Mouse (Mus musculus) forebrain, embryonic 11.5 days (tissue): ENCODE measurements around the gene Jund. TPM values are rescaled to one million over a fixed set of nuclear protein-coding genes. Genes with fewer than 3 reads are reported as not detected.
A peak's percentile ranks its signal among the peaks of the same experiment; 100 is the strongest.

ENCODE experiments used
- ATAC-seq: fragments of 200-750 bp; cut with Nextera tagmentation; replicated peaks from 2 replicates; pipeline ENCODE4 v1.8.0; 2017; ENCODE audit warnings: moderate TSS enrichment; ENCODE audit not compliant: low FRiP score
- DNase-seq: peaks from one replicate; pipeline ENCODE4 v3.0.0-alpha.2; 2017; ENCODE audit warnings: low spot score
- H3K27ac ChIP-seq: fragments of 300-500 bp; sonication (generic); 2 replicates; pipeline ENCODE4 v1.5.1; 2014; ENCODE audit warnings: low read depth, low read length
- H3K27me3 ChIP-seq: fragments of 300-500 bp; sonication (generic); 2 replicates; pipeline ENCODE4 v1.6.1; 2014; ENCODE audit warnings: mild to moderate bottlenecking, low read length, mixed read lengths; ENCODE audit not compliant: control insufficient read depth, insufficient read depth
- H3K36me3 ChIP-seq: fragments of 300-500 bp; sonication (generic); 2 replicates; pipeline ENCODE4 v1.6.1; 2014; ENCODE audit warnings: mild to moderate bottlenecking, low read length, moderate library complexity, mixed read lengths; ENCODE audit not compliant: control insufficient read depth, insufficient read depth
- H3K4me1 ChIP-seq: fragments of 300-500 bp; sonication (generic); replicated peaks from 2 replicates; pipeline ENCODE4 v1.6.1; 2014; ENCODE audit warnings: low read length, mixed read lengths; ENCODE audit not compliant: control insufficient read depth, insufficient read depth
- H3K4me2 ChIP-seq: fragments of 300-500 bp; sonication (generic); 2 replicates; pipeline ENCODE4 v1.6.1; 2014; ENCODE audit warnings: low read depth, mild to moderate bottlenecking, low read length, moderate library complexity, mixed read lengths; ENCODE audit not compliant: severe bottlenecking
- H3K4me3 ChIP-seq: fragments of 300-500 bp; sonication (generic); 2 replicates; pipeline ENCODE4 v1.5.1; 2014; ENCODE audit warnings: low read depth, low read length
- H3K9ac ChIP-seq: fragments of 300-500 bp; sonication (generic); 2 replicates; pipeline ENCODE4 v1.6.1; 2014; ENCODE audit warnings: low read length
- H3K9me3 ChIP-seq: fragments of 300-500 bp; sonication (generic); 2 replicates; pipeline ENCODE4 v1.6.1; 2016; ENCODE audit warnings: low read length, mixed read lengths; ENCODE audit not compliant: control insufficient read depth
- WGBS: fragments of 180-500 bp; shearing (Covaris S2); extraction: QIAGEN DNeasy Blood & Tissue Kit; methylation state at CpG from one replicate; pipeline ENCODE4 v1.1.7; 2014; 5-methylcytosine and 5-hydroxymethylcytosine counted together
- polyA plus RNA-seq: library from polyadenylated mRNA; unstranded; fragments of >200 nt; fragmentation: Nextera tagmentation; extraction: Ambion mirVana; gene quantifications from 2 replicates; pipeline ENCODE4 v1.2.1, GENCODE M21; 2014

Jund gene
- polyA plus RNA-seq, 1 experiment from 2014 or later, result 128 TPM

GRCm38 (mm10) chr8:70746676-70747075 is 47.9 kb downstream of the Jund start:
- DNase-seq, result peak; percentile 50
- no peak overlapping the region for H3K4me2 ChIP-seq
- ATAC-seq, result no peak

GRCm38 (mm10) chr8:70747211-70747890 is 48.6 kb downstream of the Jund start:
- Histone ChIP-seq H3K4me3 (no peak overlapping the region), H3K4me1 (peaks cover 3% of the 10 kb centered on the region; the same call in 1 of the 2 replicates), H3K4me2 (no peak overlapping the region), H3K36me3 (no peaks in the 10 kb centered on the region), H3K27ac (no peak overlapping the region), H3K9me3 (no peaks in the 10 kb centered on the region), H3K9ac (no peak overlapping the region), H3K27me3 (peaks cover 38% of the 10 kb centered on the region)
- DNase-seq (peak; percentile 47), ATAC-seq (no peak)
- WGBS, result 90% methylated on average over 18 of the region's 18 CpGs

More at GRCm38 (mm10) chr8:70746676-70747075, 47.9 kb downstream of the Jund start:
- Histone ChIP-seq H3K36me3 (no peaks in the 10 kb centered on the region), H3K4me3 (no peak overlapping the region), H3K9me3 (no peaks in the 10 kb centered on the region), H3K27me3 (peaks cover 42% of the 10 kb centered on the region), H3K27ac (no peak overlapping the region), H3K9ac (no peak overlapping the region), H3K4me1 (peaks cover 3% of the 10 kb centered on the region; the same call in 1 of the 2 replicates)
- 72% methylated on average over 9 of the region's 9 CpGs for WGBS

GRCm38 (mm10) chr8:70748246-70749096 is 49.7 kb downstream of the Jund start:
- H3K27ac ChIP-seq, result no peak overlapping the region
- H3K4me2 ChIP-seq, result no peak overlapping the region
- peaks cover 27% of the 10 kb centered on the region for H3K27me3 ChIP-seq
- no peaks in the 10 kb centered on the region for H3K36me3 ChIP-seq
- no peaks in the 10 kb centered on the region for H3K9me3 ChIP-seq
- WGBS, result 88% methylated on average over 23 of the region's 23 CpGs
- H3K4me1 ChIP-seq, result peaks cover 3% of the 10 kb centered on the region; the same call in 1 of the 2 replicates
- ATAC-seq, result no peak
- H3K4me3 ChIP-seq, result no peak overlapping the region
- no peak overlapping the region for H3K9ac ChIP-seq
- peak; percentile 44 for DNase-seq

GRCm38 (mm10) chr8:70749097-70749674 is 50.4 kb downstream of the Jund start:
- peaks cover 20% of the 10 kb centered on the region for H3K27me3 ChIP-seq
- no peaks in the 10 kb centered on the region for H3K36me3 ChIP-seq
- WGBS, result 80% methylated on average over 19 of the region's 19 CpGs
- peaks cover 2% of the 10 kb centered on the region; the same call in 1 of the 2 replicates for H3K4me1 ChIP-seq
- no peak overlapping the region for H3K4me3 ChIP-seq
- ATAC-seq, result no peak
- H3K9ac ChIP-seq, result no peak overlapping the region
- no peak overlapping the region for H3K4me2 ChIP-seq
- DNase-seq, result peak; percentile 53
- no peaks in the 10 kb centered on the region for H3K9me3 ChIP-seq
- H3K27ac ChIP-seq, result no peak overlapping the region

Other genes with a start within 250 kb of the Jund start
- gene Klhl26, start 222.0 kb upstream of the Jund start, polyA plus RNA-seq, result 17.5 and 19.5 TPM in 2 replicates
- gene Tmem59l, start 211.6 kb upstream of the Jund start, polyA plus RNA-seq, result 10.4 and 10.6 TPM in 2 replicates
- 4.9 and 10.9 TPM in 2 replicates for gene Crlf1, start 205.8 kb upstream of the Jund start, polyA plus RNA-seq
- gene Rex1bd, start 192.2 kb upstream of the Jund start, polyA plus RNA-seq, result 113 and 123 TPM in 2 replicates
- gene Uba52, start 188.1 kb upstream of the Jund start, polyA plus RNA-seq, result 715 TPM in 2 replicates
- gene Fkbp8, start 171.2 kb upstream of the Jund start, polyA plus RNA-seq, result 268 and 290 TPM in 2 replicates
- 56.0 and 59.9 TPM in 2 replicates for gene Kxd1, start 171.0 kb upstream of the Jund start, polyA plus RNA-seq
- gene Ell, start 159.5 kb upstream of the Jund start, polyA plus RNA-seq, result 21.8 and 22.2 TPM in 2 replicates
- gene Isyna1, start 104.6 kb upstream of the Jund start, polyA plus RNA-seq, result 98.1 and 109 TPM in 2 replicates
- gene Ssbp4, start 90.1 kb upstream of the Jund start, polyA plus RNA-seq, result 113 and 127 TPM in 2 replicates
- gene Lrrc25, start 82.8 kb upstream of the Jund start, polyA plus RNA-seq, result 1.2 and 1.4 TPM in 2 replicates
- gene Gdf15, start 66.5 kb upstream of the Jund start, polyA plus RNA-seq, result not detected in 2 replicates
- 70.9 and 73.8 TPM in 2 replicates for gene Pgpep1, start 38.6 kb upstream of the Jund start, polyA plus RNA-seq
- gene Lsm4, start 25.7 kb upstream of the Jund start, polyA plus RNA-seq, result 318 and 346 TPM in 2 replicates
- gene Iqcn, start 4.5 kb downstream of the Jund start, polyA plus RNA-seq, result not detected in 2 replicates
- gene Gm3336, start 19.6 kb downstream of the Jund start, polyA plus RNA-seq, result not detected in 2 replicates
- 0.13 and 0.37 TPM in 2 replicates for gene Pde4c, start 24.8 kb downstream of the Jund start, polyA plus RNA-seq
- 42.7 and 49.7 TPM in 2 replicates for gene Rab3a, start 55.7 kb downstream of the Jund start, polyA plus RNA-seq
- gene Mpv17l2, start 62.0 kb downstream of the Jund start, polyA plus RNA-seq, result 31.0 and 34.1 TPM in 2 replicates
- gene Pik3r2, start 77.8 kb downstream of the Jund start, polyA plus RNA-seq, result 58.9 and 61.6 TPM in 2 replicates
- gene Mast3, start 106.1 kb downstream of the Jund start, polyA plus RNA-seq, result 15.9 and 17.4 TPM in 2 replicates
- gene Il12rb1, start 109.5 kb downstream of the Jund start, polyA plus RNA-seq, result not detected in 2 replicates
- gene Arrdc2, start 140.8 kb downstream of the Jund start, polyA plus RNA-seq, result 6.3 and 7.2 TPM in 2 replicates
- 9.0 and 13.4 TPM in 2 replicates for gene Kcnn1, start 164.3 kb downstream of the Jund start, polyA plus RNA-seq
- gene Ccdc124, start 175.0 kb downstream of the Jund start, polyA plus RNA-seq, result 165 and 176 TPM in 2 replicates
- 0.43 and 0.44 TPM in 2 replicates for gene Slc5a5, start 193.8 kb downstream of the Jund start, polyA plus RNA-seq
- 2,879 and 3,145 TPM in 2 replicates for gene Rpl18a, start 198.5 kb downstream of the Jund start, polyA plus RNA-seq
- gene Map1s, start 207.0 kb downstream of the Jund start, polyA plus RNA-seq, result 57.3 and 59.9 TPM in 2 replicates